Mouse (Mus musculus) E14TG2a.4 (cell line): Measurements from ENCODE around the gene Hoxa5.

Experiments used
- CTCF ChIP-seq: conservative IDR thresholded peaks from 2 replicates; pipeline ENCODE4 v1.5.1; 2014; ENCODE audit warnings: low read length
- NANOG ChIP-seq: IDR thresholded peaks from 2 replicates; pipeline ENCODE4 v1.6.1; 2014; ENCODE audit warnings: borderline replicate concordance, low read length, mixed read lengths
- POU5F1 ChIP-seq: IDR thresholded peaks from 2 replicates; pipeline ENCODE4 v1.6.1; 2014; ENCODE audit warnings: low read length, borderline replicate concordance

GRCm38 (mm10) chr6:52227470-52228222, 23.3 kb upstream of the Hoxa5 start:
- TF ChIP-seq CTCF (no peak), POU5F1 (no peak), NANOG (no peak)
